Mouse (Mus musculus) left cerebral cortex, postnatal 4 days (tissue): Measurements from ENCODE around the gene Slc30a5. TPM values are rescaled to one million over a fixed set of nuclear protein-coding genes. Genes with fewer than 3 reads are reported as not detected.
"Not testable (repeated sequence)": the region's sequence is repeated elsewhere in the genome, so short reads cannot be mapped to it uniquely, and the experiment has no call there.

Experiments used
- DNase-seq: peaks from one replicate; pipeline ENCODE4 v3.0.0-alpha.2; 2022
- intact Hi-C: fragments of 180-260 bp; cut with DNase I; formaldehyde crosslinking; loops from one replicate; pipeline ENCODE4 v1.15.1; 2025
- total RNA-seq, 2 experiments: library from RNA; stranded (reverse); gene quantifications; 2 replicates each; pipeline ENCODE4 v1.2.3; 2021

Slc30a5 gene
- 10 to 100 TPM; 35.6 to 39.2 TPM for total RNA-seq

DNA sequence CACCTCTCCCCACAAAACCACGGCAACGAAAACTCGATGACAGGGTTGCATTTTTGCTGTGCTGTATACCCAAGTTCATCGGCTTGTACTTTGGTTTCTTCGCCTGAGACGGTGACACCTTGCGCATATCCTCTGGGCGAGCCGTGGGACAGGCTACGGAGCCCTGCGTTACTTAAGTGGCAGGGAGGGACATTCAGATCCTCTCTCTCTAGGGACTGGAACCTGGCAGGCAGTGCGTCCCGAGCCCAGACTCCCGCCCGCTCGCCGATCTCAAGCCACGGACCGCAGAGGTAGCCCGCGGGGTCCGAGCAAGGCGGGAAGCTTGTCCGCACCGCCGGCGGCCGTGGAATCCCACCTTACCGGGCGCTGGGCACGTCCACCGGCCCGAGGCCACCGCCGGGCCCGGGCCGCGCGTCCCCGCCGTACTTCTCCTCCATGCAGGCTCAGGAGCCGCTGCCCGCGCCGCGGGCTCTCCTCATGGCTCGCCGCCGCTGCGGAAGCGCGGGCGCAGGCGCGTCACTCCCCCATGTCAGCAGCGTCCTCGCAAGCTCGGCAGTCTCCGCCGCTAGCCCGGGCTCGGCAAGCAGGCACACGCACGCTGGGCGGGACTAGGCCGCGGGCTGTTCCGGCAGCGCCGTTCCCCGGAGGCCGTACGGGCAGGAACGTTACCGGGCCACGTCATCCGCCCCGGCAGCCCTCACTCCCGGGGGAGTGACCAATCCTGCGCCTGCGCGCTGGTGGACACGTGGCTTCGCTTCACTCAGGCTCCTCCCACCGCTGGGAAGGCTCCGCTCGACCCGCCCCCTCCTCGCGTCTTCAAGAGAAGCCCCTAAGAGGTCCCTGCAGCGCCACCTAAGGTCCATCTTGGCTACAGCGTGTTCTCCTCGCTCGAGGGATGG, at the start of gene Slc30a5:
Gene Slc30a5, minus strand, starts transcription at position 687 of the 899 bp plus-strand sequence.
- intact Hi-C loops = no loop called here

DNA sequence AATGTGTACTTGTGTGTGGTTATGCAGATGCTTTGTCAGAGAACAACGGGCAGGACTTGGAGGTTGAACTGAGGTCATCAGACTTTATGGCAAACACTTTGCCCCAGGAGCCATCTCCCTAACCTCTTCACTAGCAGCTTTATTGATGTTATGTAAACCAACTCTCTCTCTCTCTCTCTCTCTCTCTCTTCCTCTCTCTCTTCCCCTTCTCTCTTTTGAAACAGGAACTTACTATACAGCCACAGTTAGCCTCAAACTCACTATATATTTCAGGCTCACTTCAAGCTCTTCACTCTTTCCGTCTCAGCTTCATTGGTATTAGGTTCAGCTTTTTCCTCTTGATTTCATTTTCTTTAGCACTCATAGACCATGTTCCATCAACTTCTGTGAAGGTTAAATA, 48.7 kb upstream of the Slc30a5 start:
- intact Hi-C loops = no loop called here
- no peak for DNase-seq

More for the DNA sequence above, at the start of gene Slc30a5:
- DNase-seq = peak; percentile 100

DNA sequence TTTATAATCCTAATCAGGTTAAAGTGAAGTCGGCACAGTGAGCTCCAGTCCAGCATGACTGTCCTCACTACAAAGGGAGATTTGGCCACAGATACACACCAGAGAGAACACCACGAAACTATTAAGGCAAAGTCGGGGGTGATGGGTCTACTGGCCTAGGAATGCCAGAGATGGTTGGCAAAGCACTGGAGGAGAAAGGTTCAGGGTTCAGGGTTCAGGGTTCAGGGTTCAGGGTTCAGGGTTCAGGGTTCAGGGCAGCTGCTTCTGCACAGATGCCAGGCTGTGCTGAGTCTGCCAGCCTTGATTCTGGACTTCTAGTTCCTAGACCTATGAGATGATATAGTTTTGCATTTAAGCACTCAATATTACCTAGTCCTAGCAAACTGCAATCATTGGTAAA, 46.6 kb upstream of the Slc30a5 start:
- intact Hi-C loops = no loop called here
- DNase-seq = no peak

DNA sequence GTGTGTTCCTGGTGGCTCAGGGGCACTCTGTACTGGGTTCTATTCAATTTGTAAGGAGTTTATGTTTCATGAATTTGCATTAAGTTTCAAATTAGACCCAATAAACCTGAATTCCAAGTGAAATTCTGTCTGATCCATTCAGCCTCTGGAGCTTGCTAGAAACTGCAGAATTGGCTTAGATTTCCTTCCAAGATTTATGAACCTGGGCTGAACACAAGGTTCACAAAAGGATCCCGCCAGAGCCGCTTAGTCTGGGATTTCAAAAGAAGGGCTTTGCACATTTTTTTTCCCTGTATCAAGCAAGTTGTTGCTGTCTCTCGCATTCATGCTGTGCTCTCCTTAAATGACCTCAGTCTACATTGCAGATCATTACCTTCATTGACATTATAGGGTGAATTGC, 46.1 kb upstream of the Slc30a5 start:
- DNase-seq = no peak
- intact Hi-C loops = no loop called here

DNA sequence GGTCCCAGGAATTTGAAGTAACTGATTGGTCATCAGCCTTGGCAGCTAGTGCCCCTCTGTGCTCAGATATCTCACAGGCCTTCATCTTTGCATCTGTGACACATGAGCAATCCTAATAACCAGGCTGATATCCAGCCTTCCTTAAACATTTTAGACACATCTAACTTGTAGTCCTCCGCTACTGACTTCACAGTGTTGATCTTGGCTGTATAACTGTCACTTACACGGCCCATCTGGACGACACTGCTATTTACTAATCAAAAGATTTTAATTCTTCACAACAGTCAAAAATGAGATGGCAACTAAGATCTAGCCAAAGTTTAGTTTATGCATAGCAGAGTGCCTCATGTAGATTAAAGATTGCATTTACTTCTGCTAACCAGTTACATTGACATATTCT, 45.0 kb upstream of the Slc30a5 start:
- DNase-seq = no peak
- intact Hi-C loops = no loop called here

DNA sequence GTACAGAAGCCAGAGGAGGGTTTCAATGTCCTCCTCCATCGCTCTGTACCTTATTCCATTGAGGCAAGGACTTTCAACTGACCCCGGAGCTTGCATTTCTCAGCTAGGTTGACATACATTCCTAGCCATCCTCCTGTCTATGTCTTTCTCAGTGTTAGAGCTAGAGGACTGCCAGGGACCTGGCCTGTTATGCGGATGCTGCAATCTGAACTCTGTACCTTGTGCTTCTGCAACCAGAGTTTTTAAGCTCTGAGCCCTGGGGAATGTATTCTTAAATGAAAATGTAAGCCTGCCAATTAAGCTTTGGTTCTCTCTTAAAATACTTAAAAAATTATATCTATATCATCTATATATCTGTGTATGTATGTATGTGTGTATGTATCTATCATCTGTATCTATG, 44.5 kb upstream of the Slc30a5 start:
- DNase-seq = no peak
- intact Hi-C loops = no loop called here

DNA sequence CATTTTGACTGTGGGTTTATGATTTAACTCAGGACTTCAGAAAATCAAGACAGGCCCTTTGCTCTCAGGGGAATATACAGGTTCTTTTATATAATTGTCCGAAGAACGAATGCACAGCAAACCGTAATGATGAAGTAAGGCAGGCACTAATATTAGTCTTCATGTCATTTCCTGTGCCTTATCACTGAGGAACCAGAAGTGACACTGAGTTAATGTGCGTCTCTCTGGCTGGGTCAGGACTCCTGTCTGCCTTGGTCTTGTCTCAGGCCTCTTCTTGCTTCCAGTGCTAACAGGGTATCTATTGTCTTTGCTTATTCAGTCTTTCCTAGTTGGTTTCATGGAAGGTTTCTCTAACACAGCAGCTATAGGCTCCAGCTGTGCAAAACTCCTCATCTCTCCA, 41.9 kb upstream of the Slc30a5 start:
- intact Hi-C loops = no loop called here
- DNase-seq = no peak

DNA sequence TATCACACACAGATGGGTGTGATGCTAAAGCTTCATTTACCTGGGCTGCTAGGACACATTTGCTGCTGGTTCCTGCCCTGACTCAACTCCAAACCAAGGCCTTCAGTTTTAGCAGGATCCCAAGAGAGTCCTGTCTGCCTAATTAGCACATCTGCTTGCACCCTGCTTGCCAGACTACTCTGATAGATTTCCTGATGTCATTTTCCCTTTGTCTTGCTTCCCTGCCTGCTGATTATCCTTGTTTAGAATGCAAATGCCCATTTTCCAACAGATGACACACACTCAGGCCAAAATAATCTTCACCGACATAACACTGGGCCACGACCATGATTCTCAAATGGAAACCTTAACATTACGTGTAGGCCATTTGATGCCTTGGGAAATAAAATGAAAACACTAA, 41.4 kb upstream of the Slc30a5 start:
- DNase-seq = no peak

DNA sequence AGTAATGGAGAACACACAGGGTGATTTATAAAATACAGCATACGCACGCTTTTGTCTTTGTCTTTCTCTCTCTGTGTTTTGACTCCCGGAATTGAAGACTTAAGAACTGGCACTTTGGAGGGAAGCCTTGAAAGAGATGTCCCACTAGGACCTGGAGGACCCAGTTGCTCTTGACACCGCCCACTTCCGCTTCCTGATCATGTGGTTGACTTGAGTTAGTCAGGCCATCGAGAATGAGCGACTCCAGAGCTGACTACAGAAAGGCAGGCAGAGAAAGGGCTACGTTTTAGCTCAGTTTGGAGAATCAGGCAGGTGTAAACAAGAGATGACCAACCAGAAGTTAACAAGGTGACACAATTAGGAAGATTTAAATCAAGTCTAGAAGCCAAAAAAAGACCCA, 40.3 kb upstream of the Slc30a5 start:
- intact Hi-C loops = no loop called here

More for the DNA sequence above, 41.4 kb upstream of the Slc30a5 start:
- intact Hi-C loops = no loop called here

DNA sequence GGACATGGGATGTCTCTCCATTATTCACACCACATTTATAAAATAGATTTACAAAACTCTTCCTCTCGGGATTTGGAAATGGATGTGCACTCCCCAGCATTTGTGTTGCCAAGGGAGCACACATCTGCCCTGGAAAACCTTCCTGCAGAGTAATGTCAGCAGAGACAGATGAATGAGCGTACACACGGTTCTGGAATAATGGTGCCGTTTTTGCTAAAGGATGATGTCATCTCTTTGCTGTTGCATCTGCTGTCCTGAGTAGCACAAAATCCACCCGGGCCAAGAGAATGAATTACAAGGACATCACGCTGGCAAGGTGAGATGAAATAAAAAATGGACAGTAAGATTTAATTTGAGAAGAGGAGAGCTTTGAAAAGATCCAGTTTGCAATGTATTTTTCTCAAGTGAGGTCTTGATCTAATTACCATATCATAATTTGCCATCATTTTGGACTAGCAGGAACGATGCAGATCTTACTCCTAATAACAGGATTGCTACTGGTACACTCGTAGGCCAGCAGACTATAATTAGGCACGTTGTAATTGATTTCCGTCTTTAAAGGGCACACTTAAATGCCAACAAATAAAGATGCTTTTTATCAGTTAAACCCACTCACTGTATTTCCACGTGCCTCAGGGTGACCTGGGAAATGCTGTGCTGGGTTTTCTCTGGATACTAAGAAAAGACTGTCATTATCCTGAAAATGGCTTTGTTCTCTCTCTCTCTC, 38.4 kb upstream of the Slc30a5 start:
- no peak for DNase-seq
- intact Hi-C loops = no loop called here

More for the DNA sequence above, 40.3 kb upstream of the Slc30a5 start:
- DNase-seq = no peak

DNA sequence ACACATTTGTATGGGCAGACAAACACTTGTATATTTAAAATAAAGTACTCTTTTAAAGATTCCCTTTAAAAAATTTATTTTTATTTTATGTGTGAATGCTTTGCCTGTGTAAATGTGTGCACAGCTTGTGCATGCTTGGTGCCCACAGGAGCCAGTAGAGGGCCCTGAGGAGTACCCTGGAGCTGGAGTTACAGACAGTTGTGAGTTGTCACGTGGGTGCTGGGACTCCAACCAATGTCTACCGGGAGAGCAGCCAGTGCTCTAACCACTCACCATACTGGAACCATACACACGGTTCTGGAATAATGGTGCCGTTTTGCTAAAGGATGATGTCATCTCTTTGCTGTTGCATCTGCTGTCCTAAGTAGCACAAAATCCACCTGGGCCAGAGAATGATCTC, 36.6 kb upstream of the Slc30a5 start:
- intact Hi-C loops = no loop called here
- DNase-seq = no peak

DNA sequence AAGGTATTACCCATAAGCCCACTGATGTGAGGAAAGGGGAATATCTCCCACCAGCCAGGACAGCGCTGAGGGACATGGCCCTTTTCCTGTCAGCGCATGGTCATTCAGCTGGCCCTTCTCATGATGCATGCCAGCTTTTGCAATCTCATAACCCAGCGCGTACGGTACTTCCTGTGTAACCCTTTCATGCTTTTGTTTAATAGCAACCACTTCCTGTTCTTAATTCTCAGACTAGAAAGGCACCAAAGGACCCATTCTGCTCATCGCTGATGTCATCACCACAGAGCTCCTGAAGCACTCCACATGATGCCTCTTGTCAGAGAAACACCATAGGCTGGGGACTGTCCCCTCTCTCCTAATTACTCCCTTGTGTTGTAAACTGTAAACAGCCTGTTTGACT, 33.1 kb upstream of the Slc30a5 start:
- no peak for DNase-seq
- intact Hi-C loops = no loop called here

DNA sequence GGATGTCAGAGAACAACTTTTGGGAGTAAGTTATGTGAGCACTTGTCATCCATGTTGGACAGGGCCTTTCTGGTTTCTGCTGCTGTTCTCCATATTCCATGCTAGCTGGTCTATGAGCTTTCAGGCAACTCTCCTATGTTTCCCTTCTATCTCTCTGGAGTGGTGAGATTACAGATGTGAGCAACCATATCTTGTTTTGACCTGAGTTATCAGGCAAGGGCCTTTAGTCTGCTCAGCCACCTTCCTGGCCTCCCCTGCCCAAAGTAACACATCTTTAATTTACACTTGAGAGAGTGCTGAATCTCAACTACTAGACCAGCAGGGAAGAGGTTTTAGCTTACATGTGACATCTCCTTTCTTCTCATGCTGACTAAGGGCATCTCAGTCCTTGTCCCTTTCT, 32.5 kb upstream of the Slc30a5 start:
- intact Hi-C loops = no loop called here
- no peak for DNase-seq

DNA sequence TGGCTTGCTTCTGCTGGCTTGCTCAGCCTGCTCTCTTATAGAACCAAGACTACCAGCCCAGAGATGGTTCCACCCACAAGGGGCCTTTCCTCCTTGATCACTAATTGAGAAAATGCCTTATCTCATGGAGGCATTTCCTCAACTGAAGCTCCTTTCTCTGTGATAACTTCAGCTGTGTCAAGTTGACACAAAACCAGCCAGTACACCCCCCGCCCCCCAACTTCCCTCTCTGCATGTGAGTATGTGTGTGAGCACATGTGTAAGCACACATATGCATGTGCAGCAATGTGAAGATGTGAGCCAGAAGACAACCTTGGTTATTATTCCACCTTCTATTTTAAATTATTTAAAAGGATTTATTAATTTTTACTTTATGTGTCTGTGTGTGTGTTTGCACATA, 30.7 kb upstream of the Slc30a5 start:
- intact Hi-C loops, DNase-seq: not testable (repeated sequence)

DNA sequence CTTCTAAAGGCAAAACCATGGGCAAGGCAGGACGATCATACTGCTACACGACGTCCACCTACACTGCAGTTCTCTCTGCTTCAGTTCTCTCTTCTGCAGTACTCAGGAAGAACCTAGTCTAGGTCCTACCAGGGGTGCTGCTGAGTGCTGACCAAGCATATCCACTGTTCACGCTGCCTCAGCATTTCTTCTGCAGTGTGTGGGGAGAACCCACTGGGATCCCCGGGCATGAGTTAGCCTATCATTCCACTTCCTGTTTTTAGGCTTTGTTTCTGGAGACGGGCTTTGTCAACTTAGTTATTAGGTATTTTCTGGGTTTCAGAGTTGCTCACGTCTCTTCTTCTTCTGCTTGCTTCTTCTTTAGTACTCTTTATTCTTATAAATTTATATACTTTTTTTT, 25.9 kb upstream of the Slc30a5 start:
- intact Hi-C loops = no loop called here
- no peak for DNase-seq

DNA sequence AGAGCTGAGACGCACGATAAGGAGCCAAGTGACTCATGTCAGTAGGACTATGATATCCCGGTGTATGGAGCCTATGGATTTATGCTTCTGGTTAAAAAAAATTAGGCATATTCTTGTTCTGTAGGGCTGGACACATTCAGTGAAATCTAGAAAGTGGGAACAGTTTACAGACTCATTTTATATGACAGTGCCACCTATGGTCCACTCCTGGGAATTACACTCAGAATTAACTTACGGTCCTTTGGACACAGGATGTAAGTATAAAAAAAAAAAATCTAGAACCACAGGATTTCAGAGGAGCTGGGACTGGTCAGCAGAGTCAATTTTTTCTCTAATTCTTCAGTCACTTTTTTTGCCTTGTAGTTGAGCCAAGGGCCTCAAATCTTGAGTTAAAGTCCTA, 20.9 kb upstream of the Slc30a5 start:
- intact Hi-C loops = loop anchor here (5.0 kb wide), 1 partner anchor 1798 kb away; no protein-coding TSS in a partner anchor
- no peak for DNase-seq

DNA sequence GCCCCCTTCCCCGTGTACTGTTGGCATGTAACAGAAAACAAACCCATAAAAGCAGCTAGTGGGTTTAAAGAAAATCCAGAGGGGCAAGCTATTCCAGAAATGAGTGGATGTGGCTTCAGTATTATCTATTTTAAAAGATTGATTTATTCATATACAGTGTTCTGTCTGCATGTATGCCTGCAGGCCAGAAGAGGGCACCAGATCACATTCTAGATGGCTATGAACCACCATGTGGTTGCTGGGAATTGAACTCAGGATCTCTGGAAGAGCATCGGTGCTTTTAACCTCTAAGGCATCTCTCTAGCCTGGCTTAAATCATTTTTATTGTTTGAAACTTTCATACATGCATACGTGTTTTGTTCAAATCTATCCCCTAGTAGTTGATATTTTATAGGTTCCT, 19.9 kb upstream of the Slc30a5 start:
- intact Hi-C loops = loop anchor here (5.0 kb wide), 1 partner anchor 1799 kb away; no protein-coding TSS in a partner anchor
- DNase-seq = no peak

DNA sequence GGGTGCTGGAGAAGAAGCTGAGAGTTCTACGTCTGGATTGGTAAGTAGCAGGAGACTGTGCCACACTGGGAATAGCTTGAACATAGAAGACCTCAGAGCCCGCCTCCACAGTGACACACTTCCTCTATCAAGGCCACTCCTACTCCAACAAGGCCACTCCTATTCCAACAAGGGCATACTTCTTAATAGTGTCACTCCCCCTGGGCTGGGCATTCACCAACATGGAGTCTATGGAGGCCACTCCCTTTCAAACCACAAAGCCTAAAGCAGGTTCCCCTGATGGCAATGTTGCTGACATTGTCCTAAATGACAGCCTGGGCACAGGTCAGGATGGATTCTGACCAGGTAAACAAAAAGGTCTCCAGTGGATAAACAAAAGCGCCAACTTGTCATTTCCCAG, 15.9 kb upstream of the Slc30a5 start:
- intact Hi-C loops = loop anchor here (5.0 kb wide), 1 partner anchor 848 kb away; no protein-coding TSS in a partner anchor
- DNase-seq = no peak

DNA sequence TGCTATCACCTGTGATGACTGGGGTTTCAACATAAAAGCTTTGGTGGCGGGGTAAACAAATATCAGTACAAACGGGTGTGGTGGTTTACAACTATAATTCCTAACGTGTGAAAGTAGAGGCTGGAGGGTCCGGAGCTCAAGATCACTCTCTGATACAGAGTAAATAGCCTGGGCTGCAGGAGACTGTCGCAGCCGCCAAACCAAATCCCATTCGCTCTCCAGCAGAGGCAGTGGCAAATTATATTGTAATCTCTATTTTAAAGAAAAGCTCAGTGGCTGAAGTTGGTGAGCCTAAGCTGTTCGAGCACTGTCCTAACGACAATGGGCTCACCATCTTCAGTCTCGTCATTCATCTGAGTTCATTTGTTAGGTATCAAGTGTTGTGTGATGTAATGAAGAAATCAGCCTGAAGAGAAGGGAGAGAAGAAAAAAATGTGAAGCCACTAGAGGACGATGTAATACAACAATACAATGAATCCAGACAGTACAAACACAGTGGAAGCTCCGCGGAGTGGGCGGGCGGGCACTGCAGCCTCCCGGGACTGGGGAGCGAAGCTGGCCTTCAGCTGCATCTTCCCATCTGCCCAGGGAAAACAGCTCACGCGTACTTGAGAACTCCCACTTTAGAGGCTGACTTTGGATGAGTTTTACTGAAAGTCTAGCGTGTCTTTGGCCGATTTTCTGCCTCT, 13.8 kb upstream of the Slc30a5 start:
- intact Hi-C loops = loop anchor here (5.0 kb wide), 1 partner anchor 850 kb away; no protein-coding TSS in a partner anchor
- DNase-seq = peak; percentile 64

DNA sequence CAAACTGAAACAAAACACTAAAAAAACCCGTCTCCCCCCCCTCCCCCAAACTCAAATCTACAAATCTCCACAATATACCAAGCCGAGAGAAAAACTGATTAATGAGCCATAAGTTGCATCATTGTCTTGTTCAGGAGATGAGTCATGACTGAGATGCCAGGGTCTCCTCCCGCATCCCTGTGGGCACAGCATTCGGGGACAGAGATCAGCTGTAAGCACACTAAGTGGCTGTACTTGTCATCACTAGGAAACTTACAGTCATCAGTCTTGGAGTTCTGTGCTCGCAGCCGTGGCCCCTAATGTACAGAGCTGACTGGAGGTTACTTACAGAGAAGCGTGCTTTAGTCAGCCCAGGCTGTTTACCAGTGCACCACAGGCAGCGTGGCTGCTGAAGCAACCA, 13.0 kb upstream of the Slc30a5 start:
- intact Hi-C loops = loop anchor here (5.0 kb wide), 1 partner anchor 851 kb away; no protein-coding TSS in a partner anchor
- DNase-seq = no peak

DNA sequence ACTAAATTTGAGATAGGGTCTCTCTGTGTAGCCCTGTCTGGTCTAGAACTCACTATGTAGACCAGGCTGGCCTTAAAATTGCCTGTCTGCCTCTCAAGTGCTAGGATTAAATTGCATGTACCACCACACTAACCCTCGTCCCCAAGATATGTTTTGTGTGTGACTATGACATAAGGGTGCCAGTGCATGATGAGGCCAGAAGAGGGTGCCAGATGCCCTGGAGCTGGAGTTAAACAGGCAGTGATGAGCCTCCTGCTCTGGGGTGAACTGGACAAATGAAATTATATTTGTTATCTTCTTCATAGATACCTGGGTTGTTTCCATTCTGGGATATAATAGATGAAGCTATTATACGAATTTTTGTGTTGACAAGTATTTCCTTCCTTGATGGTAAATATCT, 10.7 kb upstream of the Slc30a5 start:
- intact Hi-C loops = no loop called here
- no peak for DNase-seq
